Mouse (Mus musculus): ENCODE data around the gene Adamts12. TPM values are rescaled to one million over a fixed set of nuclear protein-coding genes. Genes with fewer than 3 reads are reported as not detected.

The Adamts12 gene
- total and polyA plus RNA-seq, 3 experiments: 0.03 to 0.12 (median 0.04) TPM

DNA sequence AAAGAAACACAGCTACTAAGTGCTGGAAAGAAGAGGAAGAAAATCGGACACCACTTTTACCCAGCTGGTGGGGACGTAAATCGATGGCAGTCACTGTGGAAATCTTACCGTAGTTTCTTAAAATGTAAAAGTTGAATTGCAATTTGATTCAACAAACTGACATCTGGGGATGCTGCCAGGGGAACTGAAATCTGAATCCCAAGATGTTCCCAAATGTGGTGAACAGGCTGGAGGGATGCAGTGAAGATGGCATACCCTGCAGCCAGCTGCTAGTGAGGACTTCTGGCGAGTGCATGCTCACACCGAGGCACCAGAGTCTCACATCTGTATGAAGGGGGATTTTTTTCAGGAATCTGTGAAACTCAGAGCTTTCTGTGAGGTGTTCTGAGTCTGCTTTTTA, 138.5 kb downstream of the Adamts12 start:
- Histone ChIP-seq H3K4me3 (replicated peaks in 1 of 3; ENCODE audit: low read depth in 2 of 3, low read length in 2 of 3, poor library complexity in 1 of 3) (no peak overlapping the region), H3K9ac (ENCODE audit: insufficient read depth, low read depth) (no peak overlapping the region), H3K4me2 (ENCODE audit: insufficient read depth, low read depth, poor library complexity, severe bottlenecking) (no peak overlapping the region), H3K4me1 (ENCODE audit: control insufficient read depth in 1 of 2, insufficient read depth in 2 of 2) (peaks cover 2 to 4% of the 10 kb centered on the region in 2 experiments; a peak in 2 of 4 replicates), H3K79me2 (replicated peaks; ENCODE audit: control insufficient read depth, extremely low read depth, insufficient read depth, poor library complexity, severe bottlenecking) (no peaks in the 10 kb centered on the region), H3K9me3 (replicated peaks; ENCODE audit: low read length) (no peaks in the 10 kb centered on the region), H3K27me3 (replicated peaks) (no peaks in the 10 kb centered on the region), H3K27ac (ENCODE audit: insufficient read depth, low read depth) (no peak overlapping the region), H3K36me3 (replicated peaks in 1 of 2; ENCODE audit: control insufficient read depth in 1 of 2, insufficient read depth in 1 of 2, low read length in 1 of 2) (no peaks in the 10 kb centered on the region)
- no peak for DNase-seq (ENCODE audit: extremely low read depth)
- in situ Hi-C loops (cut with MboI; ENCODE audit: low pct_ligation_motif_present, low pct_unique_long_range_greater_than_20kb, low sequenced_read_pairs) (no loop called here), dilution Hi-C loops (cut with MboI; ENCODE audit: extremely low pct_ligation_motif_present, extremely low pct_unique_long_range_greater_than_20kb, low sequenced_read_pairs) (no loop called here)
- TF ChIP-seq POLR2A (IDR thresholded peaks at IDR 0.05; ENCODE audit: low read depth, low read length): no peak
- no peak for TF ChIP-seq TBP (conservative IDR thresholded peaks at IDR 0.05; ENCODE audit: low read depth, low read length)
- TF ChIP-seq ZMIZ1 (IDR thresholded peaks at IDR 0.05; ENCODE audit: low read depth, low read length): no peak
- TF ChIP-seq ZNF384 (IDR thresholded peaks at IDR 0.05; ENCODE audit: low read depth, low read length): no peak
- TF ChIP-seq E2F4 (IDR thresholded peaks at IDR 0.05; ENCODE audit: insufficient replicate concordance, low read depth, low read length): no peak
- no peak for TF ChIP-seq MAZ (IDR thresholded peaks at IDR 0.05; ENCODE audit: low read depth, low read length)
- no peak for TF ChIP-seq SMC3 (IDR thresholded peaks at IDR 0.05; ENCODE audit: low read depth, low read length)
- TF ChIP-seq USF2 (conservative IDR thresholded peaks at IDR 0.05; ENCODE audit: low read depth, low read length): no peak

GRCm38 (mm10) chr15:11204934-11205333, 140.3 kb downstream of the Adamts12 start:
- H3K27ac ChIP-seq (ENCODE audit: insufficient read depth, low read depth): no peak overlapping the region
- no peak overlapping the region for H3K4me3 ChIP-seq (replicated peaks in 1 of 3; ENCODE audit: low read depth in 2 of 3, low read length in 2 of 3, poor library complexity in 1 of 3)
- TF ChIP-seq MAX (IDR thresholded peaks at IDR 0.05; ENCODE audit: low read length): no peak
- no peak for TF ChIP-seq JUN (IDR thresholded peaks at IDR 0.05; ENCODE audit: insufficient read depth, low read depth, low read length)
- TF ChIP-seq ETS1 (conservative IDR thresholded peaks at IDR 0.05; ENCODE audit: low read depth, low read length): no peak
- no peak for TF ChIP-seq POLR2AphosphoS2 (IDR thresholded peaks at IDR 0.05; ENCODE audit: low read depth, low read length)
- no peak for TF ChIP-seq POLR2A (IDR thresholded peaks at IDR 0.05; ENCODE audit: low read depth, low read length)
- no peak for TF ChIP-seq TBP (conservative IDR thresholded peaks at IDR 0.05; ENCODE audit: low read depth, low read length)
- no peak for TF ChIP-seq CTCF (conservative IDR thresholded peaks at IDR 0.05 in 1 of 2, IDR thresholded peaks at IDR 0.05 in 1 of 2; ENCODE audit: low read depth in 2 of 2, low read length in 2 of 2)
- no peak for TF ChIP-seq EP300 (IDR thresholded peaks at IDR 0.05; ENCODE audit: low read length)
- no peak for TF ChIP-seq NRF1 (IDR thresholded peaks at IDR 0.05; ENCODE audit: low read depth, low read length)
- no peak for TF ChIP-seq ZNF384 (IDR thresholded peaks at IDR 0.05; ENCODE audit: low read depth, low read length)
- no peak for TF ChIP-seq NELFE (IDR thresholded peaks at IDR 0.05; ENCODE audit: low read depth, low read length)
- TF ChIP-seq KAT2A (IDR thresholded peaks at IDR 0.05; ENCODE audit: insufficient replicate concordance, low read length): no peak
- no peak for TF ChIP-seq SMC3 (IDR thresholded peaks at IDR 0.05; ENCODE audit: low read depth, low read length)
- TF ChIP-seq ZMIZ1 (IDR thresholded peaks at IDR 0.05; ENCODE audit: low read depth, low read length): no peak
- TF ChIP-seq PAX5 (IDR thresholded peaks at IDR 0.05; ENCODE audit: low read length): no peak
- TF ChIP-seq MEF2A (IDR thresholded peaks at IDR 0.05; ENCODE audit: borderline replicate concordance, low read depth, low read length): no peak
- TF ChIP-seq MAZ (IDR thresholded peaks at IDR 0.05; ENCODE audit: low read depth, low read length): no peak

More at GRCm38 (mm10) chr15:11204934-11205333, 140.3 kb downstream of the Adamts12 start:
- no peak overlapping the region for H3K4me2 ChIP-seq (ENCODE audit: insufficient read depth, low read depth, poor library complexity, severe bottlenecking)
- in situ Hi-C loops (cut with MboI; ENCODE audit: low pct_ligation_motif_present, low pct_unique_long_range_greater_than_20kb, low sequenced_read_pairs) (no loop called here), dilution Hi-C loops (cut with MboI; ENCODE audit: extremely low pct_ligation_motif_present, extremely low pct_unique_long_range_greater_than_20kb, low sequenced_read_pairs) (no loop called here)
- H3K79me2 ChIP-seq (replicated peaks; ENCODE audit: control insufficient read depth, extremely low read depth, insufficient read depth, poor library complexity, severe bottlenecking): no peaks in the 10 kb centered on the region
- no peaks in the 10 kb centered on the region for H3K27me3 ChIP-seq (replicated peaks)
- H3K9ac ChIP-seq (ENCODE audit: insufficient read depth, low read depth): no peak overlapping the region
- no peaks in the 10 kb centered on the region for H3K9me3 ChIP-seq (replicated peaks; ENCODE audit: low read length)
- peaks cover 2 to 4% of the 10 kb centered on the region in 2 experiments; a peak in 2 of 4 replicates for H3K4me1 ChIP-seq (ENCODE audit: control insufficient read depth in 1 of 2, insufficient read depth in 2 of 2)
- H3K36me3 ChIP-seq (replicated peaks in 1 of 2; ENCODE audit: control insufficient read depth in 1 of 2, insufficient read depth in 1 of 2, low read length in 1 of 2): no peaks in the 10 kb centered on the region
- no peak for DNase-seq (ENCODE audit: extremely low read depth)
